Mouse (Mus musculus): ENCODE results near the gene Cep250.

The Cep250 gene

DNA sequence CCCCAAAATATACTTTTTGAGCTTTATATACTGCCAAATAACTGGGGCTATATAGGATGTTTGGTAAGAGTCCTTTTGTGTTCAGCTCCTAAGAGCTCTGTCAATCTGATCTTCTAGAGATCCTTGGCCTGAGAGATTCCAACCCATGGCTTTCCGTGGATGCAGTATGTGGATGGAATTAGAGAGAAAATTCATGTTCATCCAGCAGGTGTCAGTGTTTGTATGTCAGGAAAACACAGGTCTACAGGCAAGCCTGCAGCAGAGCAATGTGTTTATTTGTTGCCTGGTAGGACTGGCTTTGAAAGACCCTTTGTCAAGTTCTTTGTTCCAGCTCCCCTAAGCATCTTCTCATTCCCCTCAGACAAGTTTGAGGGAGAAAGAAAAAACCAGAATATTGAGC, 6.7 kb downstream of the Cep250 start:
- no peak for DNase-seq (ENCODE audit: extremely low read depth, low read depth)

DNA sequence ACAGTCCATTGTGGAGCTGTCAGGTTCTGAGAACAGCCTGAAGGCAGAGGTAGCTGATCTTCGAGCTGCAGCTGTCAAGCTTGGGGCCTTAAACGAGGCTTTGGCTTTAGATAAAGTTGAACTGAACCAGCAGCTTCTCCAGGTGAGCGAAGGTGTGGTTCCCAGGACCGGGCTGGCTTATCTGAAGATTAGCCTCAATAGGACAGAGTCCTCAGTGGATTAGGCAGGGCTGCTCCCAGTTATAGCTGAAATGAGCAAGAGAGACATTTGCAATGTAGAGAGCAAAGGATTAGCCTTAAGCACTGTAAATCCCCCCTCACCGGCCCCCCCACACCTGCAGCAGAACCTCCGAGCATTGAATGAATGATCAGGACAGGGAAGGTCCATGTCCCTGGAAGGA, 17.1 kb downstream of the Cep250 start:
- no peak for DNase-seq (ENCODE audit: extremely low read depth, low read depth)

DNA sequence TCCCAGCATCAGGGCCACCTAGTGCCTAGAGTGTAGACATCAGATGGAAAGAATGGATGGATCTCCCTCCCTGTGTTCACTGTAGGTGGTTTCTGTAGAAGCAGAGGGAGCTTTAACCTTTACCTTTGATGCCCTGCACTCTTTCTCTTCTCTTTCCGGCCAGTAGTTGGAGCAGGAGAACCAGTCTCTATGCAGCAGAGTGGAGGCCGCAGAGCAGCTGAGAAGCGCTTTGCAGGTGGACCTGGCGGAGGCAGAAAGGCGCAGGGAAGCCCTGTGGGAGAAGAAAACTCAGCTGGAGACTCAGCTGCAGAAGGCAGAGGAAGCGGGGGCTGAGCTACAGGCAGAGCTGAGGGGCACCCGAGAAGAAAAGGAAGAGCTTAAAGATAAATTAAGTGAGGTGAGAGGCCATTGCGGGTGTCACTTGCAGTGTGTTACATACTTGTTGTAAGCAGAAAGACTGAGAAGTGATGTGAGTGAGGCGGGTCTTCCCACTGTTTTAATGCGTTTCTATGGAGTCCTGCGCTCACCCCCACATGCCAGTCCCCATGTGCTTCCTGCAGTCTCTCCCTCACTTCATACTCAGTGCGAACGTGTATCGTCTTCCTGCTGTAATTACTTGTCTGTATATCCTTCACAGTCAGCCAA, 18.0 kb downstream of the Cep250 start:
- DNase-seq (ENCODE audit: extremely low read depth, low read depth) = no peak

DNA sequence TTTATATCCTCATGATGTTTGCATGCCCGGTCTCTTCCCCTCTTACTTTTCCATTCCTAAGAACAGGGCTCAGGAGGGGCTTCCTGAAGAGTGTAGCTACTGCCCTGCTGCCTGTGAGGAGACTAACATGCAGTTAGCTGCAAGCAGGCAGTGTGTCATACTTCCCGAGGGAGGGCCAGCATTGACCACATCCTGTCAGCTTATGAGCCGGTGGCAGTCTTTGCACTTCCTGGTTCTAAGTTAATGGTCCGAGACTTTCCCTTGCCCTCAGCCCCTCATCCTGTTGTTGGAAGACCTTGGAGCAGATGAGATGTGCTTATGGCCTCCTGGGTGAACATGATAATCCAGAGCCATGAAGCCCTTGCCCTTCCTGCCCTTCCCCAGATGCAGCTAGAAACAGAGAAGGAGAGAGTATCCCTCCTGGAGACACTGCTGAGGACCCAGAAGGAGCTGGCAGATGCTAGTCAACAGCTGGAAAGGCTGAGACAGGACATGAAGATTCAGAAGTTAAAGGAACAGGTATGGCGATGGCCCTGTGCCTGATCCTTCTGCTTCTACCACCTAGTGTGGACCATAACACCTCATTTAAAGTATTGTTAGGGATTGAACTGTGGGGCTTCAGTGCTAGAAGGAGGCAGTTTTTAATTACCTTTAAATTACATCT, 23.2 kb downstream of the Cep250 start:
- no peak for DNase-seq (ENCODE audit: extremely low read depth, low read depth)

DNA sequence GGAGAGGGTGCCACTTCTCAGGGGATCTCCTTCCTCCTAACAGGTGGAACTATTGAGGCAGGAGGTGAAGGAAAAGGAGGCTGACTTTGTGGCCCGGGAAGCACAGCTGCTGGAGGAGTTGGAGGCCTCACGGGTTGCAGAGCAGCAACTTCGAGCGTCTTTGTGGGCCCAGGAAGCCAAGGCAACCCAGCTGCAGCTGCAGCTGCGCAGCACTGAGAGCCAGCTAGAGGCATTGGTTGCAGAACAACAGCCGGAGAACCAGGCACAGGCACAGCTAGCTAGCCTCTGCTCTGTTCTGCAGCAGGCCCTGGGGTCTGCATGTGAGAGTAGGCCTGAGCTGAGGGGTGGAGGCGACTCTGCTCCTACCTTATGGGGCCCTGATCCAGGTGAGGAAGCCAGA, 29.5 kb downstream of the Cep250 start:
- DNase-seq (ENCODE audit: extremely low read depth, low read depth) = no peak

DNA sequence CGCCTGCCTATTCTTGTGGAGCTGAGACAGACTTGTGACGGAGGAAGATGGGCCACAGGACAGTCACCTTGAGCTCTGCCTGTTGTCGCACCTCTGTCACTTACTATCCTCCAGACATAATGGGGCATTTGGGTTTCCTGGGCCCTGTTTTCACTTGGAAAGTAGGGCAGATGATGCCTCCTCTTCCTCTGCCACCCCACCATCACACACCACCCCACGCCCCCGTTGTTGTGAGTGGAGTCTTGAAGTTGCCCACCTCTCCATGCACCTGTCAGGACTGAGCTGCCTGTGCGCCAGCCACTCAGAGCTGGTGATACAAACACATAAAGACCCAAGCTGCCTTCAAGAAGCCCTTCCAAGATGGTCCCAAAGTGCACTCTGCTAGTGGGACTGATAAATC, 30.9 kb downstream of the Cep250 start:
- DNase-seq (ENCODE audit: extremely low read depth, low read depth) = no peak

DNA sequence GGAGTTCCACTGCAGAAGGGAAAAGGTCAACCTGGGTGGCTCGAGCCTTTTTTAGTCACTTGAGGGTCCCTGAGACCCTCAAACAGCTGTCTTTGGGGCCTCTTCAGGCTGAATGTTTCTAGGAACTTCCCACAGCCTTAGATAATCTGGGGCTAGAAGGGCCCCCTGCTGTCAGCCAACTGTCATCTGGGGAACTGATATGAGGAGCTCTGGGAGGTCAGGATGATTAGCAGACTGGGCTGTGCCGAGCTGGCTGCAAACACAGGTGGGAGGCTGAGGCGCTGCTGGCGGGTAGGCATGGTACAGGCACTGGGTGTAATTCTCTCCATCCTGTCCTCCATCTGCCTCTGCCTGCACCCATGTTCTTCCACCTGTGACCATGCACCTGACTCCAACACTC, 32.8 kb downstream of the Cep250 start:
- peak; percentile 68 for DNase-seq (ENCODE audit: extremely low read depth, low read depth)

DNA sequence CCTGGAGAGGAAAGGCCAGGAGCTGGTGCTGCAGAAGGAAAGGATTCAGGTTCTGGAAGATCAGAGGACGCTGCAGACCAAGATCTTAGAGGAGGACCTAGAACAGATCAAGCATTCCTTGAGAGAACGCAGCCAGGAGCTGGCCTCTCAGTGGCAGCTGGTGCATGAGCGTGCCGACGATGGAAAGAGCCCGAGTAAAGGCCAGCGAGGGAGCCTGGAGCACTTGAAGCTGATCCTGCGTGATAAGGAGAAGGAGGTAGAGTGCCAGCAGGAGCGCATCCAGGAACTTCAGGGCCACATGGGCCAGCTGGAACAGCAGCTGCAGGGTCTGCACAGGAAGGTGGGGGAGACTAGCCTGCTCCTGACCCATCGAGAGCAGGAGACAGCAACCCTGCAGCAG, 34.9 kb downstream of the Cep250 start:
- no peak for DNase-seq (ENCODE audit: extremely low read depth, low read depth)

DNA sequence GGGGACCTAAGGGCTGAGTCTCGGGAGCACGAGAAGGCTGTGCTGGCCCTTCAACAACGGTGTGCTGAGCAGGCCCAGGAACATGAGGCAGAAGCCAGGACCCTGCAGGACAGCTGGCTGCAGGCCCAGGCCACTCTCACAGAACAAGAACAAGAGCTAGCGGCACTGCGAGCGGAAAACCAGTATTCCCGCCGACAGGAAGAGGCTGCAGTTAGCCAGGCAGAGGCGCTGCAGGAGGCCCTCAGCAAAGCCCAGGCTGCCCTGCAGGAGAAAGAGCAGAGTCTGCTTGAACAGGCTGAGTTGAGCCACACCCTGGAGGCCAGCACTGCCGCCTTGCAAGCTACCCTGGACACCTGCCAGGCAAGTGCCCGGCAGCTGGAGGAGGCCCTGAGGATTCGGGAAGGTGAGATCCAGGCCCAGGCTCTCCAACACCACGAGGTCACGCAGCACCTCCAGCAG, 35.6 kb downstream of the Cep250 start:
- no peak for DNase-seq (ENCODE audit: extremely low read depth, low read depth)

DNA sequence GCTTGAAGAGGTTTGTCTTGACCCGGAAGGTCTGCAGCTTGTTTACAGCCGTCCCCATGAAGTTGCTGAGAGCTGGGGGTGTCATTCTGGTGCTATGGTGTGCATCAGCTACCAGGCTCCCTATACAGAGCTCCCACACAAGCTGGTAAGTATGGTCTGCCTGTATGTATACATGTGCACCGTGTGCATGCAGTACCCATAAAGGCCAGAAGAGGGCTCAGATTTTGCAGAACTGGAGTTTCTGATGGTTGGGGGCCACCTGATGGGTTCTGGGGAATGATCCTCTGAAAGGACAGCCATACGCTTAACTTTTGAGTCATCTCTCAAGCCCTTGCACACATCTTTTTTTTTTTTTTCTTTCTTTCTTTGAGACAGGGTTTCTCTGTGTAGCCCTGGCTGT, 49.1 kb downstream of the Cep250 start:
- no peak for DNase-seq (ENCODE audit: extremely low read depth, low read depth)

DNA sequence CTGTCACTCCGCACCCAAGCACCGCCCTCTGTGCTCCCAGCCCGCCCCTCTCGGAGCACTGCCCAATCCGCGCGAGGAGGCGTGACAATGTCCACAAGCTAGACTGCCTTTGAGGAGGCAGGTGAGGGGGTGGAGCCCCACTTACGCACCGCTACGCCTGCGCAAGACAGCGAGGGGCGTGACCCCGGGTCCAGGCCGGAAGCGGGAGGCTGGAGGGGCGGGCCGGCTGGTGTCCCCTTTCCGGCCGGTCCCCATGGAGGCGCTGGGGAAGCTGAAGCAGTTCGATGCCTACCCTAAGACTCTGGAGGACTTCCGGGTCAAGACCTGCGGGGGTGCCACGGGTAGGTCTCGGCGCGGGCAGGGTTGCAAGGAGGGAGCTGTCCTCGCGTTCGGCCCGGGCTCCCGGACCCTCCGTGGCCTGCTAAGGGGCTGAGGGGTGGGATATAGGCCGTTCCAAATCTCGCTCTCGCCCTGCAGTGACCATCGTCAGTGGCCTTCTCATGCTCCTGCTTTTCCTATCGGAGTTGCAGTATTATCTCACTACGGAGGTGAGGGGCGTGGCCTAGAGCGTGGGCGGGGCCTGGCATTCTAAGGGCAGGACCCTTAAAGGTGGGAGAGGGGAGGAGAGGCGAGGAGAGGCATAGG, 51.8 kb downstream of the Cep250 start, which contains the start of the genes 6430550D23Rik and Ergic3:
TSS of gene 6430550D23Rik (minus strand) at position 90 of the 645 bp plus-strand sequence.
TSS of gene Ergic3 (plus strand) at position 158 of the 645 bp plus-strand sequence.
- peak; percentile 87 for DNase-seq (ENCODE audit: extremely low read depth, low read depth)

DNA sequence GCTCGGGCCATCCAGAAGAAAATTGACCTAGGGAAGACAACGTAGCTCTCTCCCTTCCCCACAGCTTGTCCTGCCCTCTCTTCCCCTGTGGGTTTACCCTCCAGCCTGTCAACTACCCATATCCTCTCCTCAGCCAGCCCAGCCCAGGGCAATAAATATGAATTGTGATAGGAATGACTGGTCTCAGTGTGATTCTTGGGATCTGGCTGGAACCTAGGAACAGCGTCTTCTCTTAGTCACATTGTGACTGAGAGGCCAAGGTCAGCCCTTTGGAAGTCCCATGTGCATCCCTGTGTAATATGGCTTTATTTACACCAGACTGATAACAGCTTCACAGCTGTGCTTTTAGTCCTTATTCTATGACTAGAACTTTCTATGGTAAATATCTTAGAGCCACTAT, 61.8 kb downstream of the Cep250 start:
- no peak for DNase-seq (ENCODE audit: extremely low read depth, low read depth)

DNA sequence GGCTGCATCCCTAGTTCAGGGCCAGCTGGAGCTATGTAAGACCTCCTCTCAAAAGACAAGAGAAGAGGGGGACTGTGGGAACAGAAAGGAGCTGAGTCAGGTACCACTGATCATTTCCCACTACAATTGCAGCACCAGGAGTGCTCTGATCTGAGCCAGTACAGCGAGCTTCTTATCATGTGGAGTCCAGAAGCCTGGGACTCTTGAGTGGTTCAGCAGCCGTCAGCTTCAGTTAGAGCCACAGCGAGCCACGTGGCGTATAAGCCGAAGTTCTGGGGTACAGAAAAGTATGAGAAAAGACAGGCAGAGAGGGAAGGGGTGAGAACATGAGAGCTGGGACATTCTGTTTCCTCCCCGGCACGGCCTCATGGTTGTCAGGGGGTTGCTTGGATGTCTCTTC, 65.0 kb downstream of the Cep250 start:
- DNase-seq (ENCODE audit: extremely low read depth, low read depth) = peak; percentile 75

DNA sequence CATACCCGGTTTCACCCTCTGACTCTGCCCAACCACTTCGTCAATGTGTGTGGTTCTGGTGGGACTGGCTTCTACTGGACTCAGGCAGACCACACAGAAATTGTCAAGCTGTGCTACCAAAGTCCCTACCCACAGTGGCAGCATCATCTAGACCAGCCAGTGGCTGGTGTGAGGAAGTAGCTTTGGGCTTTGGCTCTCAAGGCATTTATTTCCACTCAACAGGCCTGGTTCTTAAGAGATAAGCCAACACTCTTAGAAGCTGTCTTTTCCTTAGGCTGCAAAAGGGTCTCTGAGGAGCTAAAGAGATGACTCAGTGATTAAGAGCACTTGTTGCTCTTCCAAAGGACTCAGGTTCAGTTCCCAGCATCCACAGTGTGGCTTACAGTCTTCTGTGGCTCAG, 65.5 kb downstream of the Cep250 start:
- DNase-seq (ENCODE audit: extremely low read depth, low read depth) = peak; percentile 91

DNA sequence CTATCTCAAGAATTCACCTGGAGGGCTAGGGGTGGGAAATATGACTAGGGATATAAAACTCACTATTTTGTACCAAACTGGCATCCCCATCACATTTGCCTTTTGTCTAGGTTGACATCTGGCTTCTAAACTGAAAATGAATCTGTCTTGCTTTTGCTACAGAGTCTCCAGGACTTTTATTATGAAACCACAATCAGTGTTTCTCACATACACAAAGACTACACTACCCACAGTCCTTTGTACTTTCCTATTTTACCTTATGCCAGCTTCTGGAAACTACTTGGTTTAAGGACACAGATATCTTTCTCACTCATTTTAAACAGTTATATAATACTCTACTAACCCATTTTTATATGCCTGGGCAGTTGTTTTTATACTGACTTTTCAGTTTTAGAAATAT, 69.2 kb downstream of the Cep250 start:
- DNase-seq (ENCODE audit: extremely low read depth, low read depth) = no peak

DNA sequence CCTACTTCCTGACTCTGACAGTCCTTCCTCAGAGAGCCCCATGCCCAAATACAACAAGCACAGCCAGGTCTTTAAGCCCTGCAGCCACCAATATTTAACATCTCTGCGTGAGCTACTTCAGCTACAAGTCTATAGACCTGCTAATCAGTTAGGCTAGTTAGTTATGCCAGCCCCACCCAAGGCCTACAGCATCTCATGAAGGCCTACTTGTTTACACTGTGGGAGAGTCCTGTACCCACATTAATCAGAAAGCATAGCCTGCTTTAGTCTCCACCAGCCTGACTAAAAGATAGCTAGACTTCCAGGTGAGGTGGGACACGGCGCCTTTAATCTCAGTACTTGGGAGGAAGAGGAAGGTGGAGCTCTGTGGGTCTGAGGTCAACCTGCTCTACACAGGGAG, 83.1 kb downstream of the Cep250 start:
- no peak for DNase-seq (ENCODE audit: extremely low read depth, low read depth)

DNA sequence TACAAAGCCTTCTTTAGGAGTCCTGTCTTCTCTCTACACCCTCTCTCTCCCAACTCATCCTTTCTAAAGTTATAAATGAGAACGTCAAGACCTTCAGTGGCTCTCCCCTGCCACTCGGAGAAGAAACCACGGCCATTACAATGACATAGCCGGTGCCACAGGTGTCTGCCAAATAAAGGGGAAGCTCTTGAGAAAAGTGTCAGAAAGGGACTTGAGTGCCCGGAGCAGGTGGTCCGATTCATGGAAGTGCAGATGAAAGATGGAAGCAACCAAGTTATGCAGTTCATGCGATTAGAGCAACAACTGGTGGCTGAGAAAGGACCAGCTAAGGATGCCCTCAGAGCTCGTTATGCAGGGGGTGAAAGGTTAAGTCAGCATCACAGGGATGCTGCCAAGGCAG, 86.6 kb downstream of the Cep250 start:
- DNase-seq (ENCODE audit: extremely low read depth, low read depth) = no peak

DNA sequence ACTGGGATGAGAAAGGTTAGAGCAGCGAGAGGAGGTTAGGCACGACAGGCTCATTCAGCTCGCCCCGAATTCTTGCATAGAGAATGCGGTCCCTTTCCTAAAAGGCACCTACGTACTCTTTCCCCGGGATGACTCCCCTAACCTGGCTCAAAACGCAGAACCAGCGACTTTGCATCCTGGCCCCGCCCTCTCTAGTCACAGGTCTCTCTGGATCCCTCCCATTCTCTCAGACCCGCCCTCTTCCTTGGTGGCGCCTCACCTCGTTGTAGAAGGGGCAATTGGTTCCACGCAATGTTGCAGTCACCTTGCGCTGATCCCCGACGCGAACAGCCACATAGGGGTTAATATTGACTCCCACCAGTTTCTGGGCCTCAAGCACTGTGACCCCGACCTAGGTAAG, 91.7 kb downstream of the Cep250 start:
- DNase-seq (ENCODE audit: extremely low read depth, low read depth) = no peak
